Comparison of ENCODE assay signal across 23 mouse cellular contexts in genomic region chr8:12243746-12244145, GRCm38 (mm10). TPM values are rescaled to one million over a fixed set of nuclear protein-coding genes. Genes with fewer than 3 reads are reported as not detected.
"Had no signal": no experiment of that assay in that cellular context is flagged by ENCODE, and none has a peak within 500 bp of the region (broad histone marks: within the 10 kb centered on the region; RNA-seq: fewer than 3 reads in every experiment).

No protein-coding gene starts in this region.

- DNase-seq: liver, postnatal 0 days; lung, adult 2 months; lung, postnatal 14 days; lung, postnatal 36 days; midbrain, embryonic 14.5 days; right cerebral cortex, postnatal 14 days; thymus, adult 2 months; thymus, postnatal 25 days; thymus, postnatal 4 days had no signal

- H3K27me3 ChIP-seq: lung, embryonic 15.5 days; neural tube, embryonic 12.5 days; stomach, embryonic 15.5 days had no signal

- H3K36me3 ChIP-seq: lung, embryonic 15.5 days; midbrain, embryonic 12.5 days; neural tube, embryonic 12.5 days; stomach, embryonic 15.5 days had no signal

- H3K4me3 ChIP-seq: lung, embryonic 15.5 days; megakaryocyte, embryonic 14.5 days; midbrain, embryonic 12.5 days; neural tube, embryonic 12.5 days; stomach, embryonic 15.5 days had no signal

- H3K4me1 ChIP-seq: lung, embryonic 15.5 days; megakaryocyte, embryonic 14.5 days; stomach, embryonic 15.5 days had no signal

- H3K9me3 ChIP-seq: lung, embryonic 15.5 days; megakaryocyte, embryonic 14.5 days; midbrain, embryonic 12.5 days; neural tube, embryonic 12.5 days; stomach, embryonic 15.5 days had no signal

- H3K4me2 ChIP-seq: lung, embryonic 15.5 days; midbrain, embryonic 12.5 days; neural tube, embryonic 12.5 days; stomach, embryonic 15.5 days had no signal

- H3K9ac ChIP-seq: liver, postnatal 0 days; lung, embryonic 15.5 days; midbrain, embryonic 12.5 days; neural tube, embryonic 12.5 days; stomach, embryonic 15.5 days had no signal

- ATAC-seq: liver, postnatal 0 days; lung, postnatal 0 days; midbrain, embryonic 16.5 days had no signal

- H3K27ac ChIP-seq: lung, embryonic 15.5 days; macrophage; midbrain, embryonic 12.5 days; neural tube, embryonic 12.5 days; stomach, embryonic 15.5 days; stomach, postnatal 0 days had no signal

RNA-seq across cellular contexts. Expression of gene A230072I06Rik, which starts 34.9 kb away (rescaled TPM):
- total RNA-seq: megakaryocyte progenitor cell, adult 5-6 weeks had no signal
- polyA plus RNA-seq: liver, postnatal 0 days; lung, adult 2 months; lung, embryonic 15.5 days; lung, postnatal 0 days; macrophage; midbrain, embryonic 14.5 days; midbrain, embryonic 16.5 days; neural tube, embryonic 12.5 days; neural tube, embryonic 14.5 days; spleen, adult 2 months; stomach, postnatal 0 days; testis, adult 2 months; thymus, adult 2 months; urinary bladder, adult 2 months had no signal
